Mouse (Mus musculus) myocyte (in vitro differentiated cells): ENCODE measurements around the gene Vmn1r55.

ENCODE experiments used
- CEBPB ChIP-seq: IDR thresholded peaks from 2 replicates; pipeline ENCODE4 v1.6.1; 2011; ENCODE audit warnings: mild to moderate bottlenecking, moderate library complexity; ENCODE audit not compliant: poor library complexity, insufficient read depth, severe bottlenecking
- E2F4 ChIP-seq: IDR thresholded peaks from one replicate; pipeline ENCODE4 v1.6.1; 2011; ENCODE audit warnings: mild to moderate bottlenecking, control low read depth, moderate library complexity; ENCODE audit not compliant: insufficient read depth
- MAX ChIP-seq: IDR thresholded peaks from one replicate; pipeline ENCODE4 v1.6.1; 2011; ENCODE audit warnings: low read depth, mild to moderate bottlenecking, control low read depth
- MYOD1 ChIP-seq, 3 experiments: IDR thresholded peaks; one replicate each; pipeline ENCODE4 v1.6.1; 2011; ENCODE audit warnings: control low read depth in 2 of 3, low read depth in 2 of 3, mild to moderate bottlenecking in 2 of 3, moderate library complexity in 1 of 3; ENCODE audit not compliant: insufficient read length in 2 of 3, control insufficient read depth in 1 of 3
- MYOG ChIP-seq, 3 experiments: IDR thresholded peaks; one replicate each; pipeline ENCODE4 v1.6.1; 2011; ENCODE audit warnings: control low read depth in 2 of 3, low read depth in 2 of 3, mild to moderate bottlenecking in 2 of 3; ENCODE audit not compliant: insufficient read length in 2 of 3, control insufficient read depth in 1 of 3, insufficient read depth in 1 of 3
- POLR2A ChIP-seq: IDR thresholded peaks from one replicate; pipeline ENCODE4 v1.6.1; 2011; ENCODE audit warnings: low read depth, mild to moderate bottlenecking, control low read depth, moderate library complexity; ENCODE audit not compliant: insufficient read length
- POLR2AphosphoS2 ChIP-seq: IDR thresholded peaks from one replicate; pipeline ENCODE4 v1.6.1; 2011; ENCODE audit warnings: low read depth, control low read depth; ENCODE audit not compliant: insufficient read length
- TCF12 ChIP-seq: IDR thresholded peaks from one replicate; pipeline ENCODE4 v1.6.1; 2011; ENCODE audit warnings: mild to moderate bottlenecking, control low read depth; ENCODE audit not compliant: poor library complexity, insufficient read depth, severe bottlenecking
- TCF3 ChIP-seq: IDR thresholded peaks from one replicate; pipeline ENCODE4 v1.6.1; 2011; ENCODE audit warnings: low read depth, control low read depth; ENCODE audit not compliant: insufficient read length
- USF1 ChIP-seq: IDR thresholded peaks from one replicate; pipeline ENCODE4 v1.6.1; 2011; ENCODE audit warnings: low read depth, mild to moderate bottlenecking, control low read depth, moderate library complexity

GRCm38 (mm10) chr7:5081939-5082338 lies 67.5 kb downstream of the Vmn1r55 start:
- TF ChIP-seq E2F4, result no peak
- TF ChIP-seq POLR2A, result no peak
- TF ChIP-seq USF1, result no peak
- TF ChIP-seq POLR2AphosphoS2, result no peak
- TF ChIP-seq TCF12, result no peak
- no peak for TF ChIP-seq MYOD1 (IDR thresholded peaks at IDR 0.05; ENCODE audit: control insufficient read depth in 1 of 3, insufficient read length in 2 of 3, low read depth in 2 of 3)
- TF ChIP-seq MYOG (IDR thresholded peaks at IDR 0.05; ENCODE audit: control insufficient read depth in 1 of 3, insufficient read depth in 1 of 3, insufficient read length in 2 of 3, low read depth in 2 of 3), result no peak
- TF ChIP-seq MAX, result no peak
- TF ChIP-seq TCF3, result no peak
- TF ChIP-seq CEBPB, result no peak
